Mouse (Mus musculus): ENCODE measurements at regions not wholly inside any gene's neighbourhood (a gene's known extent, or its start where the extent isn't known, plus 50 kb on each side); places are given as distances from the start of the nearest gene placed in this dataset.
A peak's percentile ranks its signal among the peaks of the same experiment; 100 is the strongest.

- no peaks in the 10 kb centered on the region for H3K27me3 ChIP-seq (ENCODE audit: control insufficient read depth, insufficient read depth, low read length)
- no peaks in the 10 kb centered on the region for H3K36me3 ChIP-seq (replicated peaks; ENCODE audit: control insufficient read depth, insufficient read depth)
- WGBS: 90% methylated on average over 3 of the region's 3 CpGs
- H3K27ac ChIP-seq: no peak overlapping the region
- H3K4me3 ChIP-seq (replicated peaks; ENCODE audit: low read length): no peak overlapping the region
- H3K9ac ChIP-seq: no peak overlapping the region
- H3K4me2 ChIP-seq (replicated peaks): no peak overlapping the region
- no peak for ATAC-seq (ENCODE audit: low FRiP score)
- no peaks in the 10 kb centered on the region for H3K9me3 ChIP-seq (ENCODE audit: control insufficient read depth, low read length)
- no peak for DNase-seq (ENCODE audit: low spot score)
- H3K4me1 ChIP-seq (replicated peaks; ENCODE audit: control insufficient read depth, insufficient read depth, low read length): no peaks in the 10 kb centered on the region
Measured at GRCm38 (mm10) chr15:42901782-42902181, 2767.6 kb downstream of the 9330182O14Rik start.

GRCm38 (mm10) chr15:42911357-42911756, 2777.2 kb downstream of the 9330182O14Rik start:
- WGBS: 96% methylated on average over 2 of the region's 2 CpGs
- H3K4me2 ChIP-seq (replicated peaks): no peak overlapping the region
- H3K9ac ChIP-seq: no peak overlapping the region
- no peak for DNase-seq (ENCODE audit: low spot score)
- no peaks in the 10 kb centered on the region for H3K9me3 ChIP-seq (ENCODE audit: control insufficient read depth, low read length)
- no peaks in the 10 kb centered on the region for H3K27me3 ChIP-seq (ENCODE audit: control insufficient read depth, insufficient read depth, low read length)
- no peak overlapping the region for H3K4me3 ChIP-seq (replicated peaks; ENCODE audit: low read length)
- H3K36me3 ChIP-seq (replicated peaks; ENCODE audit: control insufficient read depth, insufficient read depth): no peaks in the 10 kb centered on the region
- ATAC-seq (ENCODE audit: low FRiP score): no peak
- no peaks in the 10 kb centered on the region for H3K4me1 ChIP-seq (replicated peaks; ENCODE audit: control insufficient read depth, insufficient read depth, low read length)
- no peak overlapping the region for H3K27ac ChIP-seq

- Histone ChIP-seq H3K36me3 (replicated peaks; ENCODE audit: control insufficient read depth, insufficient read depth) (no peaks in the 10 kb centered on the region), H3K4me3 (replicated peaks; ENCODE audit: low read length) (no peak overlapping the region), H3K27me3 (ENCODE audit: control insufficient read depth, insufficient read depth, low read length) (no peaks in the 10 kb centered on the region), H3K4me1 (replicated peaks; ENCODE audit: control insufficient read depth, insufficient read depth, low read length) (no peaks in the 10 kb centered on the region), H3K9me3 (ENCODE audit: control insufficient read depth, low read length) (no peaks in the 10 kb centered on the region), H3K9ac (no peak overlapping the region), H3K4me2 (replicated peaks) (no peak overlapping the region), H3K27ac (no peak overlapping the region)
- ATAC-seq (ENCODE audit: low FRiP score) (0 out of 2 replicates have a peak, but pooled peaks have one; percentile 37), DNase-seq (ENCODE audit: low spot score) (no peak)
- WGBS: 47% methylated on average over 4 of the region's 4 CpGs
Measured at GRCm38 (mm10) chr15:42912880-42913279, 2778.7 kb downstream of the 9330182O14Rik start.

- Histone ChIP-seq H3K9me3 (ENCODE audit: control insufficient read depth, low read length) (no peaks in the 10 kb centered on the region), H3K27ac (no peak overlapping the region), H3K4me3 (replicated peaks; ENCODE audit: low read length) (no peak overlapping the region), H3K27me3 (ENCODE audit: control insufficient read depth, insufficient read depth, low read length) (no peaks in the 10 kb centered on the region), H3K9ac (no peak overlapping the region), H3K4me1 (replicated peaks; ENCODE audit: control insufficient read depth, insufficient read depth, low read length) (no peaks in the 10 kb centered on the region), H3K36me3 (replicated peaks; ENCODE audit: control insufficient read depth, insufficient read depth) (no peaks in the 10 kb centered on the region), H3K4me2 (replicated peaks) (no peak overlapping the region)
- ATAC-seq (ENCODE audit: low FRiP score) (no peak), DNase-seq (ENCODE audit: low spot score) (no peak)
- WGBS: 12% methylated on average over 2 of the region's 2 CpGs
Measured at GRCm38 (mm10) chr15:42913285-42913684, 2779.1 kb downstream of the 9330182O14Rik start.

GRCm38 (mm10) chr15:42914099-42914498, 2779.9 kb downstream of the 9330182O14Rik start:
- 6% methylated on average over 3 of the region's 3 CpGs for WGBS
- no peak overlapping the region for H3K4me3 ChIP-seq (replicated peaks; ENCODE audit: low read length)

GRCm38 (mm10) chr15:42915195-42915594, 2781.0 kb downstream of the 9330182O14Rik start:
- no peaks in the 10 kb centered on the region for H3K36me3 ChIP-seq (replicated peaks; ENCODE audit: control insufficient read depth, insufficient read depth)
- H3K4me1 ChIP-seq (replicated peaks; ENCODE audit: control insufficient read depth, insufficient read depth, low read length): no peaks in the 10 kb centered on the region
- no peaks in the 10 kb centered on the region for H3K27me3 ChIP-seq (ENCODE audit: control insufficient read depth, insufficient read depth, low read length)
- no peak overlapping the region for H3K4me3 ChIP-seq (replicated peaks; ENCODE audit: low read length)
- no peak for ATAC-seq (ENCODE audit: low FRiP score)
- 89% methylated on average over 11 of the region's 11 CpGs for WGBS
- DNase-seq (ENCODE audit: low spot score): no peak
- no peak overlapping the region for H3K9ac ChIP-seq
- H3K4me2 ChIP-seq (replicated peaks): no peak overlapping the region
- H3K27ac ChIP-seq: no peak overlapping the region
- H3K9me3 ChIP-seq (ENCODE audit: control insufficient read depth, low read length): no peaks in the 10 kb centered on the region

More at GRCm38 (mm10) chr15:42914099-42914498, 2779.9 kb downstream of the 9330182O14Rik start:
- DNase-seq (ENCODE audit: low spot score): peak; percentile 89
- Histone ChIP-seq H3K27ac (no peak overlapping the region), H3K27me3 (ENCODE audit: control insufficient read depth, insufficient read depth, low read length) (no peaks in the 10 kb centered on the region), H3K9ac (no peak overlapping the region), H3K36me3 (replicated peaks; ENCODE audit: control insufficient read depth, insufficient read depth) (no peaks in the 10 kb centered on the region), H3K4me1 (replicated peaks; ENCODE audit: control insufficient read depth, insufficient read depth, low read length) (no peaks in the 10 kb centered on the region), H3K9me3 (ENCODE audit: control insufficient read depth, low read length) (no peaks in the 10 kb centered on the region), H3K4me2 (replicated peaks) (no peak overlapping the region)
- no peak for ATAC-seq (ENCODE audit: low FRiP score)

- no peak for DNase-seq (ENCODE audit: low spot score)
- H3K9me3 ChIP-seq (ENCODE audit: control insufficient read depth, low read length): no peaks in the 10 kb centered on the region
- no peaks in the 10 kb centered on the region for H3K27me3 ChIP-seq (ENCODE audit: control insufficient read depth, insufficient read depth, low read length)
- 72% methylated on average over 3 of the region's 3 CpGs for WGBS
- no peak overlapping the region for H3K4me3 ChIP-seq (replicated peaks; ENCODE audit: low read length)
- no peaks in the 10 kb centered on the region for H3K36me3 ChIP-seq (replicated peaks; ENCODE audit: control insufficient read depth, insufficient read depth)
- no peak overlapping the region for H3K27ac ChIP-seq
- no peak for ATAC-seq (ENCODE audit: low FRiP score)
- no peak overlapping the region for H3K4me2 ChIP-seq (replicated peaks)
- no peaks in the 10 kb centered on the region for H3K4me1 ChIP-seq (replicated peaks; ENCODE audit: control insufficient read depth, insufficient read depth, low read length)
- no peak overlapping the region for H3K9ac ChIP-seq
Measured at GRCm38 (mm10) chr15:42921618-42922017, 2787.5 kb downstream of the 9330182O14Rik start.

- ATAC-seq (ENCODE audit: low FRiP score): no peak
- Histone ChIP-seq H3K4me2 (replicated peaks) (no peak overlapping the region), H3K36me3 (replicated peaks; ENCODE audit: control insufficient read depth, insufficient read depth) (no peaks in the 10 kb centered on the region), H3K27ac (no peak overlapping the region), H3K27me3 (ENCODE audit: control insufficient read depth, insufficient read depth, low read length) (no peaks in the 10 kb centered on the region), H3K9me3 (ENCODE audit: control insufficient read depth, low read length) (no peaks in the 10 kb centered on the region), H3K4me1 (replicated peaks; ENCODE audit: control insufficient read depth, insufficient read depth, low read length) (no peaks in the 10 kb centered on the region), H3K9ac (no peak overlapping the region), H3K4me3 (replicated peaks; ENCODE audit: low read length) (no peak overlapping the region)
- no peak for DNase-seq (ENCODE audit: low spot score)
- 87% methylated on average over 4 of the region's 4 CpGs for WGBS
Measured at GRCm38 (mm10) chr15:42928331-42928730, 2794.2 kb downstream of the 9330182O14Rik start.

- Histone ChIP-seq H3K27me3 (ENCODE audit: control insufficient read depth, insufficient read depth, low read length) (no peaks in the 10 kb centered on the region), H3K9me3 (ENCODE audit: control insufficient read depth, low read length) (no peaks in the 10 kb centered on the region), H3K9ac (no peak overlapping the region), H3K27ac (no peak overlapping the region), H3K4me2 (replicated peaks) (no peak overlapping the region), H3K4me1 (replicated peaks; ENCODE audit: control insufficient read depth, insufficient read depth, low read length) (no peaks in the 10 kb centered on the region), H3K36me3 (replicated peaks; ENCODE audit: control insufficient read depth, insufficient read depth) (no peaks in the 10 kb centered on the region), H3K4me3 (replicated peaks; ENCODE audit: low read length) (no peak overlapping the region)
- WGBS: 85% methylated on average over 1 of the region's 1 CpGs
- no peak for DNase-seq (ENCODE audit: low spot score)
- ATAC-seq (ENCODE audit: low FRiP score): no peak
Measured at GRCm38 (mm10) chr15:42944610-42945009, 2810.4 kb downstream of the 9330182O14Rik start.

GRCm38 (mm10) chr15:42955167-42955566, 2821.0 kb downstream of the 9330182O14Rik start:
- H3K9me3 ChIP-seq (ENCODE audit: control insufficient read depth, low read length): no peaks in the 10 kb centered on the region
- no peak overlapping the region for H3K9ac ChIP-seq
- no peak for DNase-seq (ENCODE audit: low spot score)
- H3K4me3 ChIP-seq (replicated peaks; ENCODE audit: low read length): no peak overlapping the region
- no peaks in the 10 kb centered on the region for H3K36me3 ChIP-seq (replicated peaks; ENCODE audit: control insufficient read depth, insufficient read depth)
- 79% methylated on average over 4 of the region's 4 CpGs for WGBS
- no peaks in the 10 kb centered on the region for H3K27me3 ChIP-seq (ENCODE audit: control insufficient read depth, insufficient read depth, low read length)
- no peak for ATAC-seq (ENCODE audit: low FRiP score)
- H3K4me2 ChIP-seq (replicated peaks): no peak overlapping the region
- no peaks in the 10 kb centered on the region for H3K4me1 ChIP-seq (replicated peaks; ENCODE audit: control insufficient read depth, insufficient read depth, low read length)
- H3K27ac ChIP-seq: no peak overlapping the region

Measured in hindbrain, embryonic 14.5 days (tissue).